Mouse (Mus musculus) brain, embryonic 14.5 days (tissue): ENCODE measurements at regions not wholly inside any gene's neighbourhood (a gene's known extent, or its start where the extent isn't known, plus 50 kb on each side); places are given as distances from the start of the nearest gene placed in this dataset.

Experiments used
- CTCF ChIP-seq: fragments of 200-500 bp; IDR thresholded peaks from 2 replicates; pipeline ENCODE4 v1.5.1; 2012; ENCODE audit warnings: inconsistent platforms, mild to moderate bottlenecking, moderate library complexity, borderline replicate concordance; ENCODE audit not compliant: insufficient read depth, insufficient read length; ENCODE audit errors: extremely low read depth
- POLR2A ChIP-seq: fragments of 200-500 bp; IDR thresholded peaks from 2 replicates; pipeline ENCODE4 v1.6.1; 2012; ENCODE audit warnings: mild to moderate bottlenecking, inconsistent platforms, borderline replicate concordance; ENCODE audit not compliant: poor library complexity, insufficient read depth, insufficient read length, severe bottlenecking; ENCODE audit errors: extremely low read depth

GRCm38 (mm10) chr3:58153874-58154756 is 260.4 kb upstream of the Tsc22d2 start:
- TF ChIP-seq CTCF (no peak), POLR2A (no peak)
